Mouse (Mus musculus) CD8-positive naive resting alpha-beta T cell, adult 2 months (primary cell): ENCODE measurements around the gene Rgl2.

Source experiments
- DNase-seq, 2 experiments: peaks; one replicate each; pipeline ENCODE4 v3.0.0; 2022; ENCODE audit warnings: low read depth in 2 of 2, low spot score in 2 of 2

Rgl2 gene

DNA sequence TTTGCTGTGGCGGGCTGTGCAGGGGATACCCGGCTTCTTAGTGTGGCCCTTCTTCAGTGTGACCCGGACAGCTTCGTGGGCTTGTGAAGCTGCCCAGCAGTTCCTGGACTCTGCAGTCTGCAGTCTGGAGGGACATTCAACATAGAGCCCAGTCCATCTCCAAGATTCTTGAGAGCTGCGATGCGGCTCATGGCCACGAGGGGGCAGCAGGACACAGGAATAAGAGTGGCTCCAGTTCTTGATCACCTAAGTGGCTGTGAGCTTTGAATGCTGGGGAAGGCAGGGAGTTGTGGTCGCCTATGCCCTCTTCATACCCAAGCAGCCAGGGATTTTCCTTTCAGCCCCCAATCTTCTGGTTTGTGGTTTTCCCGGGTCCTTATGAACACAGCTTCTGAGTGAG is 39.1 kb downstream of the Rgl2 start:
- DNase-seq = peak; percentile 76 to 80

- peak; percentile 55 to 76 for DNase-seq
Measured at GRCm38 (mm10) chr17:33968927-33969326, 39.6 kb downstream of the Rgl2 start.

DNA sequence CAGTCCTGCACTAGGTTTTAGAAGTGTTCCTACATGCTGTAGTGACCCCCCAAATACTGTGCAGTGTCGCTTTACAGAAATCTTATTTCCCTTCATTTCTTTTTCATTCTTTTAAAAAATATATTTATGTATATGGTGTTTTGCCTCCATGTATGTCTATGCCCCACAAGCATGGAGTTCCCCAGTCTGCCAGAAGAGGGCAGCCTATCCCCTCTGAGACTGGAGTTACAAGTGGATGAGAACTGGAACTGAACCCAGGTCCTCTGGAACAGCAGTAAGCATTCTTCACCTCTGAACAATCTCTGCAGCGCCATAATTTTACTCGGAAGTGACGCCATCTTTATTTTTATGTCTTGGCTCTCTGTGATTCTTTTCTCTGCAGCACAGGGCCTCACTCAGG is 40.1 kb downstream of the Rgl2 start:
- DNase-seq = no peak

DNA sequence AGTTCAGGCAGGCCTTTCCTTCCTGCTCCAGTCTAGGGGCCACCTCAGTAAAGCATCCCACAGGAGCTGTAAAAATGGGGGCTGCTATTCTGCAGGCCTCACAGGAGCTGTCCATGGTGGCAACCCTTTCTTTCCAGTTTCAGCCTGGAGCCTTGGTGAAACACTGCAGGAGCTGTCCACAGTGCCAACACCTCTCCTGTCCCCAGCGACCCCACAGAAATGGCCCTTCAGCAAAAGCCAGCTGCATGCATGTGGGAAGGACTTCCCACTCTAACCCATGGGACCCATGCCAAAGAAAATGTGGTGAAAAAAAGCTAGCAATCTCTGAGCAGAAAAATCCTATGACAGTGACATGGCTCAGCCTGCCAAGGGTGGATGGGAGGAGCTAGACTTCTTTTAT is 43.3 kb downstream of the Rgl2 start:
- DNase-seq = no peak

DNA sequence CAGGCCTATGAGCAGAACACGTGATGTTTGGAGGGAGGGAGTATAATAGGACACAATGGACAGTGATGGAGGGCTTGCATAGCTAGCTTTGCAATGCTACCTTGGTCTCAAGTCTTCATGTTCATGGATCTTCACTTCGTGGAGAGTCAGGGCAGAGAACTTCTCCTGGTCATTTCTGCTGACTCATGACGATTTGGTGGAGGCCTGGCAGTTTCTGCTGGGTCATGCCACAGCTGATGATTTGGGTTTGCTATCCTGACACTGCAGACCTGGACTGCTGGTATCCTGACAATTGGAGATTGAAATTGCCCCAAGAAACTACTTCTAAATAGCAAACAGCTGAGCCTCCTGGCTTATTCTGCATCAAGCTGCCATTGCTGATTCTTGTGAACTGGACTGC is 44.2 kb downstream of the Rgl2 start:
- DNase-seq = no peak

DNA sequence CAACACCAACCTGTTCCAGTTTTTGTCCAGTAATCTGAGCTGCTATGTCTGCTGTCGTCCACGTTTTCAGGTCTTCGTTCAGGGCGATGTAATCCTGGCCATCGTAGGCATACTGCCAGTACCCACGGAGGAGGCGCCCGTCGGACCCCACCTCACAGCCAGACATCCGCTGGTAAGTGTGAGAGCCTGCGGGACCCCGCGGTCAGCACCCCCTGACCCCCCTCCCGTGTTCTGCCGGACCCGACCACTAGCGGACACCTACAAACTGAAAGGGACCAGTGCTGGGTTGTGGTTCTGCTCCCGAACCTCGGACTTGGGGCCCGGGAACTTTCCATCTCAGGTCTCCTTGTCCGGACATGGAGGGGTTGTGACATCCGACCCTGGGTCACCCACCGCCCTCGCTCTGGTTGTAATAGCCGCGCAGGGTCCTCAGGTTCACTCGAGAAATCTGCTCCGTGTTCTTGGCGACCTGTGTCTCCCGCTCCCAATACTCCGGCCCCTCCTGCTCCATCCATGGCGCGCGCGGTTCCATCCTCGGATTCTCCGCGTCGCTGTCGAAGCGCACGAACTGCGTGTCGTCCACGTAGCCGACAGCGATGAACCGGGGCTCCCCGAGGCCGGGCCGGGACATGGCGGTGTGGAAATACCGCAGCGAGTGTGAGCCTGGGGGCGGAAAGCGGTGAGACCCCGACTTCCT is 48.7 kb downstream of the Rgl2 start:
- DNase-seq = no peak

- DNase-seq = peak; percentile 58 to 63
Measured at GRCm38 (mm10) chr17:33978631-33979031, 49.3 kb downstream of the Rgl2 start.

DNA sequence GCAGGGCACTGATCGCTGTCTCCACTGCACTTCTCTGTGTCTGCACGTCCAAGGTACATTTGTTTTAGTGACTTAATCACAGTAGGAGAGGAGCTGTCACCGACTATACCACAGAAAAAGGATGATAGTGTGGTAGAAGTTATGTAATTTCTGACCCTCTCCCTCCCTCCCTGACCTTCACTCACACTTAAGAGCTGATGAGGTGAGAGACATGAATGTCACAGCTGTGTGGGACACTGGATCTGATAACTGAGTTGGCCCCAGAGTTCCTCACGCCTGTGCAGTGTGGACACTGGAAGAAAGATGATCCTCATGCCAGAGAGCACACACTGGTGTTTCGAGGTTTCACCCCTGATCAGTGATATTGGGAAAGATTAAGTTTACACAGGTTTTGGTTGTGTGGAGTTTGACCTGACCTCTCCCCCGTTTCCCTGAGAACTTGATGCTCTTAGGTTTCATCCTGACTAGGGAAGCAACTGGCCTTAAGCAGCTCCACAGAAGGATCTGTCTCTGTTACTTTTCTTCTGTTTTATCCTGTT is 50.2 kb downstream of the Rgl2 start:
- no peak for DNase-seq

- DNase-seq = no peak
Measured at GRCm38 (mm10) chr17:33980181-33981035, 51.1 kb downstream of the Rgl2 start.

DNA sequence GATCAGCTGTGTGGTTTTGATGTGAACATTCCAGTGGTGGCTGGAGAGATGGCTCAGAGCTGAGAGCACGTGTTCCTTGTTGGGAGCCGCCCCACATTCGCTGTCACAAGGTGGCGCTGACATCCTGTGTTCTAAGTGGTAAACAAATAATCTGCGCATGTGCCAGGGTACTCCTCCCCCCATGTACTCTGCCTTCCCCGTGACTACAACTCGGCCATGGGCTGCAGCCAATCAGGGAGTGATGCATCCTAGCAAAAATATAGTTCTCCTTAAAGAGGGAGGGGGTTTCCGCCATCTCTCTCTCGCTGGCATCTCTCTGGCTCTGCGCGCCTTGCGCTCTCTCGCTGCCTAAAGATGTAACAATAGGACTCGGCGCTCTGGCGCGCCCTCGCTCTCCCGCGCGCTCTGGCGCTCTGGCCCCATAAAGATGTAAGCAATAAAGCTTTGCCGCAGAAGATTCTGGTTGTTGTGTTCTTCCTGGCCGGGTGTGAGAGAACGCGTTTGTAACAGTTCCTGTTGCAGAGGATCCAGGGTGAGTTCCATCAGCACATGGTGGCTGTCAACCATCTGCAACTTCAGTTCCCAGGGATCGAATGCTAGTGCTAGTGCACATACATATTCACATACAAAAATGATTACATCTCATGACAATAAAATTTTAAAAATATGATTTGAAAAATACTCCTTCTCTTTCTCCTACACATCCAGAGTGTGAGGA is 52.0 kb downstream of the Rgl2 start:
- peak; percentile 81 to 87 for DNase-seq

DNA sequence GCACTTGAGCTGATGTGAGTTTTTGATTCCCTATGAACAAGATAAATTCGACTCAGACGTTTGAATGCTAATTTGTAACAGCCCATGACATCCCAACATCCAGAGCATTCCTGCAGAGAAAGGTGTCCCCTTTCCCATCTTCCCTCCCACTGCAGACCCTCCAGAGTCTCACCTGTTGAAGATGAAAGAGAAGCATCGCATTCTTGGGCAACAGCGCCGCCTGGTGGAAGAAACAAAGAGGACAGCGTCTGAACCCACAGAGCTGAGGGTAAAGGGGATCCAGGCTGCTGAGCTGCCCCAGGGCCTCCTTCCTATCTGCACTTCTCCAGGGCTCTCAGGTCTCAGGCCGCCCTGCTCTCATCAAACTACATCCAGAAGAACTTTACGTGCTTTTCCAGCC is 52.8 kb downstream of the Rgl2 start:
- peak; percentile 66 to 68 for DNase-seq
